Mouse (Mus musculus) 416B (cell line): Measurements from ENCODE around the gene Tmem184b.

Experiments
- DNase-seq: peaks from one replicate; pipeline ENCODE4 v3.0.0; 2011; ENCODE audit warnings: low read depth

Gene Tmem184b

DNA sequence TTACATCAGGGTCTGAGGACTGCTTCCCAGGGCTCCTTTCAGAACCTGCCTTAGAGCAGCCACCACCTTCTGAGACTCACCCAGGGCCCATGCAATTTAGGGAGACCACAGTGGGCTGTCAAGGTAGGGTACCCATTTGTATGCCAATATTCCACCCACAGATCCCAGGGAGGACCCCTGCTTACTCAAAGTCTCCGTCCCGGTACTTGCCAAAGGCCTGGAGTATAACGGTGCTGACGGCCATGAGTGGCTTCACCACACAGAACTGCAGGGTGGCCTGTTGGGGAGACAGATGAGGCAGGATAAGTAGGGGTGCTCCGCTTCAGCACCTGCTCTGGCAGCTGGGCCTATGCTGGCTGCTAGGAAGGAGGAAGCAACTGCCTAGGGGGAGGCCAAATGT lies 37.0 kb downstream of the Tmem184b start:
- no peak for DNase-seq

DNA sequence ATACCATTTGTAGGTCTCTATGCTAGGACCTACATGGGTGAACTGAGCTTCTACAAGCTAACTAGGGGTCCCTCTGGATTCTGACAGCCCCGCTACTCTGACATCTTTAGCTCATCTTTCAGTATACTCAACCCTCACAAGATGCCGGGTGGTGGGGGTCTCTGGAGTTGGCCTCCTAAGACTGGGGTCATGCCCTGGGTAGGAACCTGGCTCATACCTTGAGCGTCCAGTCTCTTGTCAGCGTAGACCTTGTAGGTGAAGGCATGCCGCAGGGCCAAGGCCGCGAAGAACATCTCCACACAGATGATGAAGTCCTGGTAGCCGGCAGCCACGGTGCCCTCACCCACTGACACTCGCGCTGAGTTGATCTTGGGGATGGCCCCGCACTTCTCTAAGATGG lies 38.3 kb downstream of the Tmem184b start:
- DNase-seq = no peak

DNA sequence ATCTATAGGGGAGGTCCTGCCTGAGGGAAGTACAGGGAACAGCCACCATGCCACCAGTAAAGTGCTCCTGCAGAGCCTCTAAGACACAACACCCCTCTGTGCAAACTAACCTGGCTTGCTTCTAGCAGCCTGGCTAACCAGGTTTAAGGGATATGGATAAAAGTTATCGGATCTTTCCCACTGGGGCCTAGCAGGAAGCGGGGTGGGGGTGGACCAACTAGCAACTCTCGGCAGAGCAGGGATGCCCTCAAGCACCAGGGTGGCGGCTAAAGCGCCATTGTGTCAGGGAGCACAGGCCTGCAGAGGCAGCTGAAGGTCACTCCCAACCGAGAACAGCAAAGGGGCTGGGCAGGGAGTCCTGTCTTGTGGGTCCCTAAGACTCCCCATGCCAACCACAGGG lies 39.2 kb downstream of the Tmem184b start:
- DNase-seq = no peak

DNA sequence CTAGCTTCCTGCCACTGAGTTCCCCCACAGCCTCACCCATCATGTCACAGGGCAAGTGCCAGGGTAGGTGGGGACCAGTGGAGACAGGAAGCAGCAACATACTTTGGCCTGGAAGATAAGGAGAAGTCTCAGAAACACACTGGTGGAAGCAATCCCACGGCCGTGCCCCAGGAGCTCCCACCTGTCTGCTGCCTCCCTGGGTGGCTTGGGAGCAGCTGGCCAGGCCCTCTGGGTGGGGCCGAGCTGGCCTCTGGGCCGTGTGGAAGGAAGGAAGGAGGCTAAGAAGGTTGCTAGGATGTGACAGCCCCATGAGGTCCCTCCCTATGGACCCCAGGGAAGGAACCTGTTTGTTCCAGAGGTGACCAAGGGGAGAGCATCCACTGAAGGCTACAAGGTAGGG lies 42.3 kb downstream of the Tmem184b start:
- DNase-seq = peak; percentile 35

DNA sequence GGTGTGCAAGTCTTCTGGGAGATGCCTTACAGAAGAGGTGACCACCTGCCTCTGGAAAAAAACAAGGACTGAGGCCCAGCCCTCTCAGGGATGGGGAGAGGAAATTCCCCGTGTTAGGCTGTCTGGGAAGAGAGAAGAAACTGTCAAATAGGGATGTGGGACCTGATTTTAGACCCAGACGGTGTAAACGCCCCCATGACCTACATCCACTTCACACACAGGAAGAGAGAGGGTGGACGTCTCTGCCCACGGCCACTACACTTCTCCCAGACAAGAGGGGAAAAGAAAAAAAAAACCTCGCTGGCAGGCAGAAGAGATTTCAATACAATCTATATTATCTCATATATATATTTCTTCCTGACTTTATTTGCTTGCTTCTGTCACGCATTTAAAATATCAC lies 43.0 kb downstream of the Tmem184b start:
- DNase-seq = no peak

DNA sequence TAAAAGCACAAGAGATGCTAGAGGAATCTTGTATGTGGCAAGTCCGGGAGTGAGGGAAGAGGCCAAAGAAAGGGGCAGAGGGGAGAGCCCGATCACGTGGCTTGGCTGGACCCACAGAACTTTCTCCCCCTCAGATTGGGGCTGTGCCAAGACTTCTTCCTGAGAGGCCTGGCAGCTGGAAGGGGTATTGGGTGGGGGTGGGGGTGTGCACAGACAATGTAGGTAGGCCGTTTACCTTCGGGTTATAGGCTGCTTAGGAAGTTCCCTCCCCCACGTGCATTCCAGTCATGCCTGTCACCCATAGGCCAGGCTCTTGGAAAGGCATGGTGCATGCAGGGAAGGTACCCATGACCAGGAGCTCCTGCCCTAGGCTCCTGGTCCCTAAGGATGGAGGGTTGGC lies 43.4 kb downstream of the Tmem184b start:
- no peak for DNase-seq

DNA sequence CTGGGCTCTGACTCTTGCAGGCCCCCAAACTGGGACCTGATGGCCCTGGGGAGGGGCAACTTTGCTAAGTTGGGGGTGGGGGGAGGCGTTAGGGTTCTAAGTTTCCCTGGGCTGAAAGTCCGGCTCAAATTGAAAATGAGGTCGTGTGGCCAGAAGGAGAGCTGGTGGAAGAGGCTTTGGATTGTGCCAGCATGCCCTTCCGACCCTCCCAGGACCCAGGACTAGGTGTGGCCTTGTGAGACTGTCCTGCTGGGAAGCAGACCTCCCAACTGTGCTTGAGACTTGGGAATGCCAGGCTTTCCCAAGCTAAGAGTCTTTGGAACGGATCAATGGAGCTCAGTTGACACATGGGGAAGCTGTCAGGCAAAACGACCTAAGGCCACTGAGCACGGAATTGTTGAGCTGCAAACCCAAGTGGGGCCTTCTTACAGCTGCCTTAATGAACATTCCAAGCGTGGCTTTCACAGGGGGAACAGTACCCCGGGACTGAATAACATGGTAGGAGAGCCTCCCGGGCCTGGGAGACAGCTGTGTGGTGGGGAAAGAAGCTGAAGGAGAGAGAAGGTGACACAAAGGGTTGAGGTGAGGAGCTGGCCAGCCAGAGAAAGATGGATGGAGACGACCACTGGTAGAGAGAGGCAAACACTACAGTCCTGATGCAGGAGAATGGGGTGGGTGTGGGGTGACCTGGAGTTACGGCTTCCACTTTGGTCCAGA lies 45.2 kb downstream of the Tmem184b start:
- DNase-seq = no peak

DNA sequence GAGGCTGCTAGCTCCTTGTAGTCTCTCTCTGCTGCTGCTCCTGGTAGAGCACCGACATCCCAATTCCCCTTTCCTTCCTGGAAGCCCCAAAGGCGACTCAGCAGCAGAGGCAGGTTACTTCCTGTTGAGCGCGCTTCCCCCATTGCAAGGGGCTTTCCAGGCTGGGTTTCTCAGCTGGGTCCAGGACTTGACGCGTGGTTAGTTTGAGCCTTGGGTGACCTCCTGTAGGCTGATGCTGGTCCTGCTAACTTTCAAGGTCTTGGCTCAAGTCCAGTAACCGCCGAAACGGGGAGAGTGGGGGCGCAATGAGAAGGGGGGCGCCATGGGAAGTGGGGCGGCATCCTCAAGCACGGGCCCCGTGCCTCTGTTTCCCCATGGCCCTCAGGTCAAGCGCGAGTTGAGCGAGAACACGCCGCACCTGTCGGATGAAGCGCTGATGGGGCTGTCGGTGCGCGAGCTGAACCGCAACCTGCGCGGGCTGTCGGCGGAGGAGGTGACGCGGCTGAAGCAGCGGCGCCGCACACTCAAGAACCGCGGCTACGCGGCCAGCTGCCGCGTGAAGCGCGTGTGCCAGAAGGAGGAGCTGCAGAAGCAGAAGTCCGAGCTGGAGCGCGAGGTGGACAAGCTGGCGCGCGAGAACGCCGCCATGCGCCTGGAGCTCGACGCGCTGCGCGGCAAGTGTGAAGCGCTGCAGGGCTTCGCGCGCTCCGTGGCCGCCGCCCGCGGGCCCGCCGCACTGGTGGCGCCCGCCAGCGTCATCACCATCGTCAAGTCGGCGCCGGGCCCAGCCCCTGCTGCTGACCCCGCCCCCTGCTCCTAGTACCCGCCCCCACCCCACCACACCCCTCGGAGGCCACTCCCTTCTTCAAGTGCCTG lies 46.1 kb downstream of the Tmem184b start:
- DNase-seq = peak; percentile 23

DNA sequence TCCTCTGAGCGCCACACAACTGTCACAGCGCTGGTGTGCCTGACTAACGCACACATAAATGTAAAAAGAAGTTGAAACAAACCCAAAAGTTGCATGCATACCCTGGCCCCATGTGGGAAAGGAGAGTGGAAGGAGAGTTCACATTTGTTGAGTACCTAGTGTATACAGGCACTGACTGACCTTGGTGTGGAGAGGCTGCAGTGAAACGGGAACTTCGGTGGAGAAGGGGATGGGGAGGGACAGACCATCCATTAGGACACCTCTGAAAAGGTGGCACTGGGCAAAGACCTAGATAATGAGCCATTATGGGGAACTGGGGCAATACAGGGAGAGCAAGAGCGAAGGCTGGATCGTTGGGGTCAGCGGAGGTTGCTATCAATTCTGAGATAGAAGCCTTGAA lies 46.9 kb downstream of the Tmem184b start:
- DNase-seq = no peak

DNA sequence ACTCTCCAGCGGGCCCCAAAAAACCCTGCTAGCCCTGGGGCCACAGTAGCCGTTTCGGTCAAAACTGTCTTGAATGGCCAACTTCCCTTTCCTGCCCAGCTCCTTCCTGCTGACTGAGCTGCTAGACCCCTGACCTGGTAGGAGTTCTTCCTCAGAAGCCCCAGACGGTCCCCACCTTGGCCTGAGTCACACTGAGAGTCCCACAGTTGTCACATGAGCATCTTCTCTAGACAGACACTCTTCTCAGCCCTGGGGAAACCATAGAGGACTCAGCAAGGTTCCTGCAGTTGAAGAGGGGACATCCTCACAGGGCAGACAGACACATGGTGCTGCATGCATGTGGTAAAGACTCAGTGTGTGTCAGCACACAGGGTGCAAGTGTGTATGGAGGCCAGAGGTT lies 48.8 kb downstream of the Tmem184b start:
- DNase-seq = peak; percentile 66

DNA sequence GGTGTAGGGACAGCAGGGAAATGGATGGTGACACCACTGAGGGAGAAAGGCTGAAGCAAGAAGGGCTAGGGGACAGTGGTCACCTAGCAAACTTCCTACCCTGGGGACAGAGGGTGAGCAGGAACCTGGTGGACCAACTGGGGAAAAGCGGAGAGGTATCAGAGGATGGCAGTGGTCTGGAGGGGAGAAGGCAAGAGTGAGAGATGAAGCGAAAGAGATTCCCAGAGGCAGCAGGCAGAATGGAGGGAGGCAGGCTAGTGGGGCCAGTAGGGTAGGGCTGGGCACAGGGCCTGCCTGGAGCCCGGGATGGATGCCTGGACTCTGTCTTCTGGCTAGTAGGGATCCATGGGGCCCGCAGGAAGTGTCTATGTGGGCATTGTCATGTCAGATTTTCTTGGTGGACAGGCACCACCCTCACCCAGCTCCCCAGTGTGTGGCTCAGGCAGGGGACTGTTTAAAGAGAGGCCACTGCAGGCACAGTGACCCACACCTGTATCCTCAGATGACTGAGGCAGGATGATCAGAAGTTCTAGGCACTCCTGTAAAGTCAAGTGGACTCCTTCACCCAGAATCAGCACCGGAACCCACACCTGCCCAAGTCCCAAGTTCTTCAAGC lies 49.6 kb downstream of the Tmem184b start:
- no peak for DNase-seq

DNA sequence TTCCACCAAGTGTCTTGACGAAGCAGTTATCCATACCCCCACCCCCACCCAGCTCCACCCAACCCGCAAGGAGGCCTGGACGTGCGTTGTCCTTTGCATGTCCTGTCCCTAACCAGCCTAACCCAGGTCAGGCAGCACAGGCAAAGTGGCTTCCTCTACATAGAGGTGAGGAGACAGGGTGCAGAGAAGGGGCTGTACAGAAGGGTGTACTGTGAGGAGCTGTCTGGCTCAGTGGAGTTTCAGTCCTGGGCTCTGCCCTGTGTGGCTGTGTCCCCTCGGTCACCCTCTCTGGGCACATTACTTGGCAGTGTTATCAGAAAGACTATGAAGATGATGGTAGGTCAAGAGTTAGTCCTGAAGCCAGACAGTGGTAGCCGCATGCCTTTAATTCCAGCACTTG lies 50.9 kb downstream of the Tmem184b start:
- DNase-seq = no peak

DNA sequence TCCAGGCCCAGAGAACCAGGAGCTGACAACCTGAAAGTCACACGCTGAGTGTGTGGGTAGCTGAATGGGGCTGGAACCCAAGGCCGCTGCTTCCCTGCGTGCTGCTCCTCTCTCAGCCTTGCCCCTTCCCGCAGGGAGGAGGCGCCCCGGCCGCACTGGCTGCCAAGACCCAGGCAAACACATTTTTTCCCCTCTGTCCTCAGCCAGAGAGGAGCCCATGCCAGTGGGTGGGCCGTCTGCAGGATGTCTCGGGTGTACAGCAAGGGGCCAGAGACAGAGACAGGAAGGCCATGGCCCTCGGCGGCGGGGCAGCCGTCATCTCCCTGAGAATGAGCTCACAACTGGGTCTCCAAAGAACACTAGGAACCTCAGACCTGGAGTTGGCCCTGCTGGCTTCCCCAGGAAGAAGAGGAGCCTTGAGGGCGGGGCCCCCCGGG lies 52.0 kb downstream of the Tmem184b start:
- DNase-seq = no peak

DNA sequence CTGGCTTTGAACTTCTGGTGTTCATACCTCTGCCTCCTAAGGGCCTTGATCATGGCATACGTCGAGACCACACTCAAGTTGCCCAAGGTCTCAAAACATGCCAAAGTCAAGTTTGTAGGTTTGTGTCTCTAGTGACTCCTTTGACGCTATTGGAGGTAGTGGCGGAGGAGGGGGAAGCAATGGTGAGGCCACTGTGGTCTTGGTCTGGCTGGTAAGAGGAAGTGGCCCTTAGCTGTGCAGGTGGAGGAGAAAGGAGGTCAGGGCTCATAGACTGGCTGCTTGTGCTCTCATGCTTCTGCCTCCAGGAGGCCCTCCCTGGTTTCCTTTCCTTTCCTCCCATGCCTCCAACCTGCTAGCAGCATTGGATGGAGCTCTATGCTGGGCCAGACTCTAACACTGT lies 52.5 kb downstream of the Tmem184b start:
- peak; percentile 58 for DNase-seq

DNA sequence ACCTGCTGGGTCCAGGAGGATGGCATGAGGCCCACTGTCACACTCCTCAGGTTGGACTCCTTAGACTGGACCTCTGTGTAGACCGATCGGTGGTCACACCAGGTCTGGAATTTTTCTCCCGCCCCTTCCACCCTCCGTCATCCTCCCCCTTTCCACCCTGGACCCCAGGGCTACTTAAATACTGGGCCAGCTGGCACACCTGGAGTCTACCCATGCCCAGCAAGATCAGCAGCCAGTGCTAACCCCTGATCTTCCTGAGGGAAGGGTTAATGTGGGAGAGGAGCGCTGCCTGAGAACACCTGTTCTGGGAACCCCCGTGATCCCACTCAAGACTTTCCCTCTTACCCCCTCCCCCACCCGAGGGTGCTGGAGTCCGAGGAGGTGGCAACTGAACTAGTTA lies 54.7 kb downstream of the Tmem184b start:
- no peak for DNase-seq

DNA sequence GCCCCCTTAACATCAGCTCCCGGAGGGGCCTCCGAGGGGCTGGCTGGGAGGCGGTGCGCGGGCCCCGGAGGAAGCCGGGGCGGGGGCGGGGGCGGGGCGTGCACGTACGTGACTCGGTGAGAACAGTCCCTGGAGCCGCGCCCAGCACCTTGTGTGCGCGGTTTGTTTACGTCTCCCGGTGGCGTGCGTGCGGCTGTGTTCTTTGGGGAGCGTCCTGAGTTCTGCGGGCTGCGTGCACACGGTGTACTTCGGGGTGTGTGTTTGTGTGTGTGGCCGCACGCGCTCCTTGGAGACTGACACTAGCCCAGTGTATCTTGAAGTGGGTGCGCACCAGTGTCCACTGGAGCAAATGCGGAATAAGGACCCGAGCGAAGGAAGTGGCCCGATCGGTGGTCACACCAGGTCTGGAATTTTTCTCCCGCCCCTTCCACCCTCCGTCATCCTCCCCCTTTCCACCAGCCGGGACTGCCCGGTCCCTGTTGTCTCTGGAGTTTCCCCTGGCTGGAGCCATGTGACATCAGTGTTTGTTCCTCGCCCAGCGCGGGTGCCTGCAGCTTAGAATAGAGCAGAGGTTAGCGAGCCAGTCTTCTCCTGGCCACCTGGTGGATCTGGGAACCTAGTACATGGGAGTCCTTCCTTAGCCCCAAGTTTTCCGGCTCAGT lies 55.4 kb downstream of the Tmem184b start:
- DNase-seq = peak; percentile 81

DNA sequence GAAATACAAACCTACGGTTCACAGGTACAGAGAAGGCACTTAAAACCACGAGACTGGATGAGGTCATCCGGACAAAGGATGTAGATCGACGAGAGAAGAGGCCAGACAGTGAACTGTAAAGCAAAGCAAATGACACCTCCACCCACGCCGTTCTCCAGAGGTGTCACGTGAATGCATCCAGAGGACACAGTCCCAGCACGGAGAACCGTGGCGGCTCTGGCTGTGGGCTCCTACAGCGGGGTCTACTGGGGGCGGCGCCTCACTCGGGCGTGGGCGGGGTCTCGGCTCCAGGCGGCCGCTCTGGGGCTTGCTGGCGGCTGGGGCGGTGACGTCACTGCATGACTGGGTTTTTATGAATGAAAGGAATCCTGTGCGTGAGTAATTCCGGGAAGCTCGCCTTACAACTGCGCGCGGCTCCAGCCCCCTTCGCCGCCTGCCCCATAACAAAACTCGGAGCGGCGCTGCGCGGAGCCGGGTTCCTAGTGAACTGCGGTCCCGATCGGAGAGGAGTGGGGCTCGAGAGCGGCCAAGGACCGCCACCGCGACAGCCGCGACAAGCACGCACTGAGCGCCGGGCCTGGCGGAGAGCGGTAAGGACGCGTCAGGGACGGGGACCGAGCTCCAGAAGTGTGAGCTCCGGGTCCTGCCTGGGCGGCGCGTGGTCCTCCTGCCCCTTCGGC lies 56.1 kb downstream of the Tmem184b start:
- DNase-seq = peak; percentile 93

DNA sequence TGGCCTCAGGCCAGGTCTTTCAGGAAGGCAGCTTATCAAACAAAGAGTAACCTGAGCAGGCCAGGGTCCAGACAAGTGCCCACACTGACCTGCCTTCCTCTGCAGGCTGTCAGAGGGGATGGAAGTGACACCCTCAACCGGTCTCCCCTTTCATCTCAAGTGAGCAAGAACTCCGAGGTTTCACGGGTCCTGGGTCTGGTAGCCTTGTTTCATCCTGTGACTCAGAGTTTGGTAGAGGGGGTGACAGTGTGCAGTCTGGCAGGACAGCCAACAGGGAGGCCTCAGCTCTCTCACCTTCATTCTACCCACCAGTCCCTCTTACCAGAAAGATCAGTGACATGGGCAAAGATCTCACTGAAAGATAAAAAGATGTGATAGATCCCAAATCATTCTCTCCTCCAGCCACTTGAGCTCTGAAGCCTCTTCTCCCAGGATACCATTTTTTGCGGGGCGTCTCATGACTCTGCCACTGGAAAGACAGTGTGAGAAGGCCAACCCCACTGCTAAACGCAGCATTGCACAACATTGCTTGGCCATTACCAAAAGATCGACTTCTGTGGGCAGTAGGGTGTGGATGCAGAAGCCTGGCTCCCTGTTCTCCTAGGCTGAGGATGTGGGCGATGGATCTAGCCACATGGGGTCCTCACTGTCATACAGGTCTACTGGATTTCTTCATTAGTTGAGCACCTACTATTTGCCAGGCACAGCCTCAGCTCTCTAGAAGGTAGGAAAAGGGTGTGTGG lies 57.1 kb downstream of the Tmem184b start, which contains the start of gene Maff:
Gene Maff, plus strand, starts transcription at position 571 of the 743 bp plus-strand sequence.
- DNase-seq = peak; percentile 61

DNA sequence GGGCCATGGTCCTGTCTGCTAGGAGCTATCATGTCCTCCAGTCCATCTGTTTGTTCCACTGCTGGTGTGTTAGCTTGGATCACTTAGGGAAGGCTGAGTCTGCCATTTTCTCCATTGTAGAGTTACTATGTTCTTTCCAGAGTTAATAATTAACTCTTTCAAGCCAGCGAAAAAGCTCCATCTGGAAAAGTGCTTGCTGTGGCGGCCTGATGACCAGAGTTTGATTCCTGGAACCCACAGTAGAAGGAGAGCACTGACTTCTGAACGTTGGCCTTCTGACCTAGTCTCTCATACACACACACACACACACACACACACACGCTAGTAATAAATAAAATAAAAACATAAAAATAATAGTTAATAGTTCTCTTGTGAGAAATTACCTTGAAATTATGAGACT lies 58.7 kb downstream of the Tmem184b start:
- DNase-seq = no peak

DNA sequence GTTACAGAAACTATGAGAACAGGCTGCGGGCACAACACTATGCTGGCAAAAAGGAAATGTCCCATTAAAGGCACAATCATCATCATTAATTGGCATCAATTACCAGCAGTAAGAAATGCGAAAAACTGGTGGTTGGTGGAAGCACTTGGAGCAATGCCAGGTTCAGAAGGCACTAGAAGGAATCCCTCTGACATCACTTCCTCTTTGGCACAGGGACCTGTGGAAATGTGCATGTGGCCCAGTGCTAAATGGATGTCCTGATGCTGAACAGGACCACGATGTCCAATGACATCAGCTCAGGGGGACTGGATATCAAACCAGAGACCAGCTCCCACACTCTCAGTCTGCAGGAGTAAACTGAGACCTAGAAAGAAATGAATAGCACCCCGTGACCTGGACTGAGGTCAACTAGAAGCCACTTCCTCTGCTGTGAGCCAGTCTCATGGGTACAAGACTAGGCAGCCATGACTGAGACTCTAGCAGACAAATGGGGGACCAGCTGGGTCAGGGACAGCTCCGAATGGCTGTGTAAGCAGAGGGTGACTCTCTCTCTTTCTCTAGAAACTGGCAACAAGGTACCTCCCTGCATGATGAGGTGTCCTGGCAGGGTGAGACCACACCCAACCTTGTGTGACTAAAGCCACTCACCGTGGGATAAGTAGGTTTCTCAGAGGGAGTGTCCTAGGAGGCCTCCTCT lies 60.6 kb downstream of the Tmem184b start:
- DNase-seq = peak; percentile 57
